Mouse (Mus musculus): Measurements from ENCODE around the gene Slc43a2.

Slc43a2 gene

DNA sequence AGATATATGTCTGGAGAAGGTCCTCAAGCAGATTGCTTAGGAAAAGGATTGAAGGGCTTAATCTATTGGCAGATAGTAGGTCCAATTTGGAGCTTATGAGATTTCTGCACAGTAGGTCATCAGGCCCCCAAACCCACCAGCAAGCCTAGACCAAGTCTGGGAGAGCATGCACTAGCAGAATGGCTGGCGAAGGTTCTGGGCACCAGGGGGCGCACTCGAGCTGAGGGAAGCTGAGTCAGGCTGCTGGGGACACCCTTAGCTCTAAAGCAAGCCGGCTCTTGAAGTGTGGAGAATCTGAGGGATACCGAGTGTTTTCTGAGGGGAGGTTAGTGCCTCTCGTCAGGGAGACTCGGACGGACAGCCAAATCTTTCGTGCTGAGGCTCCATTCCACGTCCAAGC lies 1.2 kb upstream of the Slc43a2 start:
- DNase-seq (ENCODE audit: low spot score) = peak; percentile 92

GRCm38 (mm10) chr11:75530845-75531373 lies 585 bp upstream of the Slc43a2 start:
- no peak for DNase-seq (ENCODE audit: low spot score)

GRCm38 (mm10) chr11:75532340-75533277 lies 1.1 kb downstream of the Slc43a2 start:
- no peak for DNase-seq (ENCODE audit: low spot score)

GRCm38 (mm10) chr11:75533314-75534015 lies 2.0 kb downstream of the Slc43a2 start:
- DNase-seq (ENCODE audit: low spot score) = no peak

DNA sequence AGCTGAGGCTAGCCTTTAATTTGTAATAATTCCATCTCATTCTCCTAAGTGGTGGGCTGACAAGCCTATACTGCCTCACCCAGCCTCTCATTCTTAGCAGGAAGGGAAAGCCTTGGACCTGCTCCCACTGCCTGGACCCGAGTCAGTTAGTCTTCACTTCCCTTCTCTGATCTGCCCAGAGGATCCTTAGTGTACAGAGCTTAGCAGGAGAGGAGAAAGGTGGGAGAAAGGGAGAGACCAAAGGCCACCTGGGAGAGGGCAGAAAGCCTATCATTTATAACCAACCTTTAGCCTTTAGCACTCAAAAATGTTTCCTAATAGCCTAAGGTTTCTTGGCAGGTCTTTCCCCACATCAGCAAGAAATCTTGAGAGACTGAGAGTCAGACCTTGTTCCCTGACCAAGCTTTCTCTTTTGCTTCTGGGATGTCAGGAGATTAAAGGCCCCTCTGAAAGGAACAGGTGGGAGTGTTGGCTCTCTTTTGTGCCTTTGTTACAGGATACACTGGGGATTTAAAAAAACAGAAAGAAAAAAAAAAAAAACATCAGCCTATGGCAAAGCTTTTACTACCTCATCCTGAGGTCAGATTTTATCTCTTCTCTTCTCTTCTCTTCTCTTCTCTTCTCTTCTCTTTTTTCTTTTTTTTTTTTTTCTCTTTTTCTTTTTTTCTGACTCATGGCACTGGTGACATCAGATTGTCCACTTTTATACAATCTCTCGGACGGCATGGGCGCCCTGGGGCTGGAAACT lies 3.0 kb downstream of the Slc43a2 start:
- peak; percentile 44 for DNase-seq (ENCODE audit: low spot score)

GRCm38 (mm10) chr11:75535106-75535795 lies 3.8 kb downstream of the Slc43a2 start:
- no peak for DNase-seq (ENCODE audit: low spot score)

- DNase-seq (ENCODE audit: low spot score) = no peak
These were observed 4.9 kb downstream of the Slc43a2 start for GRCm38 (mm10) chr11:75536255-75537024.

- DNase-seq (ENCODE audit: low spot score) = no peak
These were observed 5.5 kb downstream of the Slc43a2 start for GRCm38 (mm10) chr11:75537025-75537414.

DNA sequence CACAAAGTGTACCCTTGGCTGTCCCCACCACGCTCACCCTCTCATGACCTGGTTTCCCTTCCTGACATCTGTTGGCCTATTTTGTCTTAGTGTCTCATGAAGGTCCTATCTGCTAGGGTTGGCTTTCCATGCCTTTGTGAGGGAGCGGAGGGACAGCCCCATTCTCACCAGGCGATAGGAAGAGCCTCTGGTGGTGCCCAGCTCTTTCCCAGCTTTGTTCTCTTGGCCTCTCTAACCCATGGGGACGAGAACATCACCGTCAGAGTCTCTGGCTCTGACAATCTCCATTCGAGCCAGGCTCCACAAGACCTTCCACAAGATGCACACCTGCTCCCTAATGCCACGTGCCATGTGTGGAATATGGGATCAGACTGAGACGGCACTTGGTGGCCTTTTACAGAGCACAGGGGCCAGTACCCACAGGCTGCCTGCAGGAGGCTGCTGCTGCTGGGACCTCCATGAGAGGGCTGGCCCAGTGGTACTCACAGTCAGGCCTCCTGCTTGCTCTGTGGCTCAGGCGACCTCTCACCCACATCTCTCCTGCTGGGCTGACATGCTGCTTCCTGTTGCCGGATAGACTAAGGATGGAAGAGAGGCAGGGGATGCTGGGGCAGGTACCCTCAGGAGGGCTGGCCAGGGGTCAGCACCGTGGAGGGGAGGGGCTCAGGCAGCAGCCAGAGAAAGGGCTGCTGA lies 6.1 kb downstream of the Slc43a2 start:
- no peak for DNase-seq (ENCODE audit: low spot score)

- no peak for DNase-seq (ENCODE audit: low spot score)
These were observed 6.9 kb downstream of the Slc43a2 start for GRCm38 (mm10) chr11:75538184-75538969.

GRCm38 (mm10) chr11:75538970-75539299 lies 7.4 kb downstream of the Slc43a2 start:
- no peak for DNase-seq (ENCODE audit: low spot score)

GRCm38 (mm10) chr11:75540209-75540608 lies 8.7 kb downstream of the Slc43a2 start:
- no peak for DNase-seq (ENCODE audit: low spot score)

- DNase-seq (ENCODE audit: low spot score) = no peak
These were observed 9.5 kb downstream of the Slc43a2 start for GRCm38 (mm10) chr11:75540710-75541581.

DNA sequence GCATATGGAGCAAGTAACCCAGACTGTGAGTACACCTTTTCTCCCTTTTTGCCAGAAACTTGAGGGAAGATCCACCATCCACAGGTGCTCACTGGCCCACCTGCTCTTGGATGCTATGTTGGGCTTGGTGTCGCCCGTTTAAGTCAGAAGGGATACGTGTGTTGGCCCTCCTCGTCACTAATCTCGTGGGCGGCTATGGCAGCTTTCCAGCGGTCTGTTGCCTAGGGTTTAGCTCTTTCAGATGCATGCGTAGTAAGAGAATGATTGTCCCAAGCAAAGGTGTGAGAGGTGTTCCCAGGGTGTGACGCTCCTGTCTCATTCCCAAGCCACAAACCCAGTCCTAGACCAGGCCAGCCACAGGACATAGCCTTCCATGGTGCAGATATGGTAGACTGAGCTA lies 13.2 kb downstream of the Slc43a2 start:
- no peak for DNase-seq (ENCODE audit: low spot score)

DNA sequence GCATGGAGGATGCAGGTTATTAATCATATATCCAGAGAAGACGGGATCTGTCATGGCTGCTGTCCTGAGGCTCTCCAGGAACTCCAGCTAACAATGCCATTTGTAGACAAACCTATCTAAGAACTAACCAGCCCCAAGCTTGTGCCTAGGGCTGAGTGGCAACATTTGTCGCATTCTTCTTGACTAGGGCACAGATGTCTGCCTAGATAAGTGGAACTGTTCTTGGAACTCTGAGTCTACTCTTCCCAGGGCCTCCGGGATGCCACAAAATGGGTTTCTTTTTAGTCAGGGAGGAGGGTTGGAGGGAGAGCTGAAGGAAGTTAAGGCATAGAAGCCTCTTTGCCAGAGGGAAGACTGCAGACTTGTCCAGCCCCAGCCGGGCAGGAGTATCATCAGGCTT lies 14.6 kb downstream of the Slc43a2 start:
- DNase-seq (ENCODE audit: low spot score) = no peak

DNA sequence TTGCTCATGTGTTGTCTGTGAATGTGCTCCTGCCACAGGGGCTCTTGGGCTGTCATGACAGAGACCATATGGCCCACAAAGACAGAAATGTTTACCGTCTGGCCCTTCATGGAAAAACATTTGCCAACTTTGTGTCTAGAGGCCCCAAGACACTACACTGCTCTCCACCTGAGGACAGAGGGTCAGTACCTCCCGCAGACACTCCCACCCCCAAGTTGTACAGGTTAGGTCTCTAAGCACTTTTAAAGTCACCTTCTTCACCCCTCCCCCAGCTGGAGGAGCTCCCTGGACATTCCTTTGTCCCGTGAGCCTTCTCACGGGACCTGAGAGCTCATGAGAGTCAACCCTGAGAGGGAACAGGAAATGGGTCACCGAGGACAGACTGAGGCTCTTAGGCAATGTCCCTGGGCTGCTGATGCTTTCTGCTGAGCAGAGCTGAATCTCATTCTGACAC lies 18.2 kb downstream of the Slc43a2 start:
- DNase-seq (ENCODE audit: low spot score) = peak; percentile 53

DNA sequence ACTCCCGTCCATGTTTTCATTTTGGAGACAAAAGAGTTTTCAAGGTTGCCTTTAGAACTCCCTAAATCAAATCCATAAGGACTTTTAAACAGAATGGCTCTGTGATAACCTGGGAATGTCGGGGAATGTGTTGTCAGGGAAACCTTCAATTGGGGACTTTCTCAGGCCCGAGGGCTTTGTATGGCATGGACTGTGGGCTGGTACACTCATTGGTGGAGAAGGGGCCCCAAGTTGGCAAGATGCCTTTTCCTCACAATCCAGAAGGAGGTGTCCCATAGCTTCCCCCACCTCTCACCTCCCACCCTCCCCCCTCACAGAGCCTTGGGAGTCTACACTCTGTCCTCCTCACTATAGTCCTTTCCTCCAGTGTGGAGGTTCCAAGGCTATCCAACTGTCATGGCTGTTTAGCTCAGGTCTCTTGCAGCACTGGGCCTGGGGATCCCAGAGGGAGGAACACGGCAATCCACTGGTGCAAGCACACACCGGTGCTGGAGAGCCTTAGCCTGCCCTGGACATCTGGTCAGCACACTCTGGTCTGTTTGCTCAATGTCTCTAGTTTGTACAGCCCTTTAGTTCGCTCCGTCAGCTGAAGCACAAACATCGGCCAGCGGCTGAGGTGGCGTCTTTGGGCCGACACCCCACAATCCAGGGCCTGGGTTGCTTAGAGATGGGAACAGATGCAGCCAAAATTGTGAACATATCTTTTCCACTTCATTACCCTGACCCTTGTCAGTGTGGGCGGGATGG lies 18.9 kb downstream of the Slc43a2 start:
- peak; percentile 52 for DNase-seq (ENCODE audit: low spot score)

DNA sequence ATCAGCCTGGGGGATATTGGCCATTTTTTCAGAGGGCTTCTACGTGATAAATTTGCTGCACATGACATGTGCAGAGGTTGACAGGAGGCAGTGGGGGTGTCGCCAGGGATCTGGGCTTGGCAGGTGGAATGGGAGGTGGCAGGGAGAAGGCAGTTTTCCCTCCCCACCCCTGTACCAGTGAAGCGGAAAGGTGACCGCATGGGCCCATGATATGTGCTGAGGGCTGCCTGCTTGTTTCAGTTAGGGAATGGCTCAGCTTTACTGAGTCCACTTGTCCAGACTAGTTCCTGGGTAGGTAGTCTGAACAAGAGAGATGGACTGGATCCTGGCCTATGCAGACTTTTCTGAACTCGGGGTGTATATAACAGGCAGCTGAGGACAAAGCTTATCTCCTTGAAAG lies 19.8 kb downstream of the Slc43a2 start:
- no peak for DNase-seq (ENCODE audit: low spot score)
